Mouse (Mus musculus): ENCODE results near the gene Gdpd4.

- TF ChIP-seq MAX (IDR thresholded peaks at IDR 0.05; ENCODE audit: low read length) (no peak), RAD21 (IDR thresholded peaks at IDR 0.05; ENCODE audit: low read depth, low read length) (no peak), CTCF (IDR thresholded peaks at IDR 0.05 in 2 of 3, conservative IDR thresholded peaks at IDR 0.05 in 1 of 3; ENCODE audit: control insufficient read depth in 1 of 3, insufficient read depth in 1 of 3, low read depth in 2 of 3, low read length in 3 of 3, poor library complexity in 1 of 3, severe bottlenecking in 1 of 3) (no peak)
These were observed 146.5 kb downstream of the Gdpd4 start for GRCm38 (mm10) chr7:98066229-98066628.
